Comparison of ENCODE assay signal across 8 mouse cellular contexts in genomic region chr1:131138191-131139016, GRCm38 (mm10). TPM values are rescaled to one million over a fixed set of nuclear protein-coding genes. Genes with fewer than 3 reads are reported as not detected.
DNase-seq lines count a peak whose midpoint lies in the region; ATAC-seq and TF ChIP-seq lines count a peak whose summit lies in the region.

Gene Dyrk3 (minus strand): TSS chr1:131138340.

- 4% methylated on average over 49 of the region's 49 CpGs for WGBS in heart, embryonic 13.5 days
- 2% methylated on average over 49 of the region's 49 CpGs for WGBS in liver, embryonic 14.5 days (ENCODE audit: insufficient replicate concordance)
- WGBS in neural tube, embryonic 11.5 days, result 7% methylated on average over 49 of the region's 49 CpGs
- 2% methylated on average over 49 of the region's 49 CpGs for WGBS in stomach, postnatal 0 days

- peak within 1 kb of the TSS; percentile 73 for H3K4me3 ChIP-seq in erythroblast, embryonic 14.5 days (replicated peaks)
- peak within 1 kb of the TSS; percentile 80 for H3K4me3 ChIP-seq in heart, embryonic 13.5 days
- H3K4me3 ChIP-seq in liver, embryonic 14.5 days (ENCODE audit: insufficient read depth in 1 of 2, low read depth in 2 of 2, low read length in 2 of 2), result peak within 1 kb of the TSS; percentile 77 to 91
- H3K4me3 ChIP-seq in neural tube, embryonic 11.5 days (ENCODE audit: low read depth, low read length), result peak within 1 kb of the TSS; percentile 62
- H3K4me3 ChIP-seq in stomach, postnatal 0 days (ENCODE audit: low read depth, low read length), result peak within 1 kb of the TSS; percentile 73

- peaks cover 59% of the 10 kb centered on the region for H3K4me1 ChIP-seq in erythroblast, embryonic 14.5 days (ENCODE audit: control insufficient read depth)
- H3K4me1 ChIP-seq in heart, embryonic 13.5 days, result peaks cover 31% of the 10 kb centered on the region
- peaks cover 18 to 29% of the 10 kb centered on the region in 2 experiments for H3K4me1 ChIP-seq in liver, embryonic 14.5 days (replicated peaks; ENCODE audit: control insufficient read depth in 2 of 2, insufficient read depth in 2 of 2, low read length in 1 of 2)
- peaks cover 4% of the 10 kb centered on the region; the same call in 1 of the 2 replicates for H3K4me1 ChIP-seq in neural tube, embryonic 11.5 days (ENCODE audit: control insufficient read depth, insufficient read depth, low read length)
- H3K4me1 ChIP-seq in stomach, postnatal 0 days (replicated peaks; ENCODE audit: control insufficient read depth, insufficient read depth), result 0 out of 2 replicates have a peak, but pooled peaks cover 2% of the 10 kb centered on the region

- peak; percentile 94 for ATAC-seq in heart, embryonic 13.5 days (ENCODE audit: extremely low read depth, insufficient number of reproducible peaks, low FRiP score, low TSS enrichment)
- ATAC-seq in liver, embryonic 14.5 days (ENCODE audit: insufficient read depth), result peak; percentile 96
- peak; percentile 96 for ATAC-seq in neural tube, embryonic 11.5 days (ENCODE audit: insufficient read depth, low FRiP score, low TSS enrichment)
- ATAC-seq in stomach, postnatal 0 days (ENCODE audit: low FRiP score, low TSS enrichment), result peak; percentile 96

- TF ChIP-seq CTCF in brain, embryonic 14.5 days (IDR thresholded peaks at IDR 0.05; ENCODE audit: borderline replicate concordance, extremely low read depth, insufficient read depth, insufficient read length), result peak; percentile 31; the same call in 1 of the 2 replicates
- peak; percentile 70 for TF ChIP-seq CTCF in liver, embryonic 14.5 days (IDR thresholded peaks at IDR 0.05; ENCODE audit: low read depth)
- TF ChIP-seq CTCF in stomach, postnatal 0 days (IDR thresholded peaks at IDR 0.05; ENCODE audit: low read depth), result peak; percentile 71

- H3K9ac ChIP-seq in heart, embryonic 13.5 days, result peak within 1 kb of the TSS; percentile 86
- peak within 1 kb of the TSS; percentile 93 for H3K9ac ChIP-seq in liver, embryonic 14.5 days (replicated peaks)
- H3K9ac ChIP-seq in neural tube, embryonic 11.5 days (ENCODE audit: low read length), result peak within 1 kb of the TSS; percentile 67
- peak within 1 kb of the TSS; percentile 64 for H3K9ac ChIP-seq in stomach, postnatal 0 days (ENCODE audit: low read length)

- H3K36me3 ChIP-seq in erythroblast, embryonic 14.5 days (ENCODE audit: control insufficient read depth), result peaks cover 31% of the 10 kb centered on the region
- no peaks in the 10 kb centered on the region for H3K36me3 ChIP-seq in heart, embryonic 13.5 days
- peaks cover 18% of the 10 kb centered on the region for H3K36me3 ChIP-seq in liver, embryonic 14.5 days (replicated peaks; ENCODE audit: control insufficient read depth, insufficient read depth, low read depth)
- H3K36me3 ChIP-seq in neural tube, embryonic 11.5 days (ENCODE audit: control insufficient read depth, insufficient read depth, low read length), result no peaks in the 10 kb centered on the region
- H3K36me3 ChIP-seq in stomach, postnatal 0 days (ENCODE audit: control insufficient read depth, insufficient read depth, low read length), result no peaks in the 10 kb centered on the region

- H3K9me3 ChIP-seq in erythroblast, embryonic 14.5 days (ENCODE audit: control insufficient read depth, low read length), result no peaks in the 10 kb centered on the region
- H3K9me3 ChIP-seq in heart, embryonic 13.5 days, result no peaks in the 10 kb centered on the region
- no peaks in the 10 kb centered on the region for H3K9me3 ChIP-seq in liver, embryonic 14.5 days (ENCODE audit: control insufficient read depth, low read length)
- H3K9me3 ChIP-seq in neural tube, embryonic 11.5 days (ENCODE audit: control insufficient read depth, low read length), result no peaks in the 10 kb centered on the region
- H3K9me3 ChIP-seq in stomach, postnatal 0 days (ENCODE audit: control insufficient read depth, low read length), result no peaks in the 10 kb centered on the region

- H3K27ac ChIP-seq in heart, embryonic 13.5 days (replicated peaks), result peak within 1 kb of the TSS; percentile 87
- peak within 1 kb of the TSS; percentile 88 for H3K27ac ChIP-seq in liver, embryonic 14.5 days
- peak within 1 kb of the TSS; percentile 80 for H3K27ac ChIP-seq in neural tube, embryonic 11.5 days (ENCODE audit: low read depth, low read length)
- H3K27ac ChIP-seq in stomach, postnatal 0 days (replicated peaks), result peak within 1 kb of the TSS; percentile 86

- peak; percentile 58 for TF ChIP-seq POLR2A in brain, embryonic 14.5 days (IDR thresholded peaks at IDR 0.05; ENCODE audit: borderline replicate concordance, extremely low read depth, insufficient read depth, insufficient read length, poor library complexity, severe bottlenecking)

- H3K4me2 ChIP-seq in heart, embryonic 13.5 days, result peak within 1 kb of the TSS; percentile 83
- H3K4me2 ChIP-seq in liver, embryonic 14.5 days (ENCODE audit: low read depth), result peak within 1 kb of the TSS; percentile 92
- H3K4me2 ChIP-seq in neural tube, embryonic 11.5 days (ENCODE audit: low read depth), result peak within 1 kb of the TSS; percentile 73
- peak within 1 kb of the TSS; percentile 95 for H3K4me2 ChIP-seq in stomach, postnatal 0 days (replicated peaks; ENCODE audit: low read depth)

- TF ChIP-seq EP300 in liver, embryonic 14.5 days (IDR thresholded peaks at IDR 0.05; ENCODE audit: low read depth), result no peak
- TF ChIP-seq EP300 in stomach, postnatal 0 days (optimal IDR thresholded peaks at IDR 0.05), result no peak

- DNase-seq in CD4-positive helper T cell, adult 2 months (ENCODE audit: low read depth, low spot score), result peak; percentile 92
- peak; percentile 97 for DNase-seq in brain, embryonic 14.5 days (ENCODE audit: low read depth)
- DNase-seq in kidney, postnatal 10 days, result peak; percentile 94
- DNase-seq in liver, embryonic 14.5 days (ENCODE audit: low read depth in 3 of 3, low spot score in 3 of 3), result peak; percentile 83 to 89 (median 86)
- peak; percentile 98 for DNase-seq in neural tube, embryonic 11.5 days (ENCODE audit: low spot score)
- peak; percentile 94 for DNase-seq in stomach, postnatal 0 days (ENCODE audit: low spot score)

- H3K27me3 ChIP-seq in erythroblast, embryonic 14.5 days (ENCODE audit: control insufficient read depth), result no peaks in the 10 kb centered on the region
- no peaks in the 10 kb centered on the region for H3K27me3 ChIP-seq in heart, embryonic 13.5 days (replicated peaks)
- H3K27me3 ChIP-seq in liver, embryonic 14.5 days (ENCODE audit: control insufficient read depth, insufficient read depth, low read length), result no peaks in the 10 kb centered on the region
- no peaks in the 10 kb centered on the region for H3K27me3 ChIP-seq in neural tube, embryonic 11.5 days (ENCODE audit: control insufficient read depth, insufficient read depth, low read length)
- H3K27me3 ChIP-seq in stomach, postnatal 0 days (ENCODE audit: control insufficient read depth, insufficient read depth, low read length), result no peaks in the 10 kb centered on the region

RNA-seq across cellular contexts. Expression of gene Dyrk3, which starts in this region (rescaled TPM):
- polyA plus RNA-seq in brain, embryonic 14.5 days (2012; rRNA removed), result 12.7 and 13.6 TPM in 2 replicates
- 3.7 and 5.1 TPM in 2 replicates for polyA plus RNA-seq in erythroblast, embryonic 14.5 days (2012)
- 3.2 and 4.5 TPM in 2 replicates for polyA plus RNA-seq in heart, embryonic 13.5 days (2015; fragmentation: Nextera tagmentation; extraction: Ambion mirVana)
- 8.5 and 10.6 TPM in 2 replicates for polyA plus RNA-seq in liver, embryonic 14.5 days (2012; rRNA removed)
- polyA plus RNA-seq in liver, embryonic 14.5 days (2014; fragmentation: Nextera tagmentation; extraction: Ambion mirVana), result 14.3 and 14.9 TPM in 2 replicates
- 10.4 and 11.3 TPM in 2 replicates for polyA plus RNA-seq in neural tube, embryonic 11.5 days (2014; fragmentation: Nextera tagmentation; extraction: Ambion mirVana)
- polyA plus RNA-seq in stomach, postnatal 0 days (2015; fragmentation: Nextera tagmentation; extraction: Ambion mirVana), result 1.4 TPM in 2 replicates

Comparison
In these comparisons a context has a peak if more than half of its experiments do, and no peak if none do; other contexts are left out.
1. Peak in every context shown above with its lines: DNase-seq, ATAC-seq, H3K4me3 ChIP-seq and H3K27ac ChIP-seq.